Mouse (Mus musculus): ENCODE measurements around the gene Acsl1. TPM values are rescaled to one million over a fixed set of nuclear protein-coding genes. Genes with fewer than 3 reads are reported as not detected.

Gene Acsl1
- polyA plus RNA-seq (2014; fragmentation: Illumina TruSeq; extraction: RNeasy Lipid Tissue Mini Kit (QIAGEN cat#74804); ENCODE audit: low read depth, low replicate concordance), result 246 TPM

GRCm38 (mm10) chr8:46470792-46471781, at the start of gene Acsl1:
Gene Acsl1, plus strand, starts transcription at chr8:46471037.

GRCm38 (mm10) chr8:46551615-46552440, 81.0 kb downstream of the Acsl1 start, which contains the start of gene Cenpu:
Gene Cenpu, plus strand, starts transcription at chr8:46552028.

Other genes with a start within 250 kb of the Acsl1 start
- not detected for gene Helt, start 176.4 kb upstream of the Acsl1 start, polyA plus RNA-seq (2014; fragmentation: Illumina TruSeq; extraction: RNeasy Lipid Tissue Mini Kit (QIAGEN cat#74804); ENCODE audit: low read depth, low replicate concordance)
- gene Cenpu, start 81.0 kb downstream of the Acsl1 start, polyA plus RNA-seq (2014; fragmentation: Illumina TruSeq; extraction: RNeasy Lipid Tissue Mini Kit (QIAGEN cat#74804); ENCODE audit: low read depth, low replicate concordance), result 7.0 TPM
- 20.0 TPM for gene Primpol, start 146.2 kb downstream of the Acsl1 start, polyA plus RNA-seq (2014; fragmentation: Illumina TruSeq; extraction: RNeasy Lipid Tissue Mini Kit (QIAGEN cat#74804); ENCODE audit: low read depth, low replicate concordance)
- gene Casp3, start 146.3 kb downstream of the Acsl1 start, polyA plus RNA-seq (2014; fragmentation: Illumina TruSeq; extraction: RNeasy Lipid Tissue Mini Kit (QIAGEN cat#74804); ENCODE audit: low read depth, low replicate concordance), result 47.1 TPM

Data from adrenal gland, adult 10 weeks (tissue).